Mouse (Mus musculus): ENCODE data around the gene Gm28230. TPM values are rescaled to one million over a fixed set of nuclear protein-coding genes. Genes with fewer than 3 reads are reported as not detected.
A peak's percentile ranks its signal among the peaks of the same experiment; 100 is the strongest.

The Gm28230 gene
- total RNA-seq, 1 experiment = 0.22 TPM

- in situ Hi-C loops (cut with MboI; ENCODE audit: low sequenced_read_pairs in 2 of 2, unreplicated experiment in 2 of 2) = no loop called here
- no peak for TF ChIP-seq CHD2 (IDR thresholded peaks at IDR 0.05; ENCODE audit: low read depth, low read length)
- no peak for TF ChIP-seq HCFC1 (IDR thresholded peaks at IDR 0.05; ENCODE audit: borderline replicate concordance, insufficient read depth, low read length)
- TF ChIP-seq ZC3H11A (IDR thresholded peaks at IDR 0.05; ENCODE audit: borderline replicate concordance, low read depth, low read length) = no peak
- no peak for TF ChIP-seq ZNF384 (IDR thresholded peaks at IDR 0.05; ENCODE audit: low read depth, low read length)
- peak within 1 kb of the TSS; percentile 73 to 76 for H3K4me3 ChIP-seq (ENCODE audit: insufficient read depth in 1 of 2, low read depth in 1 of 2, low read length in 2 of 2, poor library complexity in 1 of 2, severe bottlenecking in 1 of 2)
- H3K9me3 ChIP-seq (ENCODE audit: control insufficient read depth, insufficient read depth, low read depth, low read length) = no peaks in the 10 kb centered on the region
- H3K9ac ChIP-seq (ENCODE audit: insufficient read depth, low read depth, low read length, poor library complexity, severe bottlenecking) = peak within 1 kb of the TSS; percentile 42
- no peaks in the 10 kb centered on the region for H3K36me3 ChIP-seq (ENCODE audit: control insufficient read depth, insufficient read depth, low read length, poor library complexity, severe bottlenecking)
- no peaks in the 10 kb centered on the region for H3K4me1 ChIP-seq (ENCODE audit: control insufficient read depth in 2 of 2, insufficient read depth in 2 of 2, low read length in 2 of 2, poor library complexity in 1 of 2)
- no peak within 1 kb of the TSS for H3K27ac ChIP-seq (ENCODE audit: insufficient read depth, low read depth, low read length, poor library complexity, severe bottlenecking)
- no peak for DNase-seq (ENCODE audit: low read depth, low spot score)
These were observed 36.2 kb downstream of the Gm28230 start, which contains the start of gene Hoxd1 for GRCm38 (mm10) chr2:74762522-74763244. Hoxd1 (plus strand) TSS chr2:74762980.

GRCm38 (mm10) chr2:74763245-74763735 lies 36.8 kb downstream of the Gm28230 start:
- H3K4me3 ChIP-seq (ENCODE audit: insufficient read depth in 1 of 2, low read depth in 1 of 2, low read length in 2 of 2, poor library complexity in 1 of 2, severe bottlenecking in 1 of 2) = peak overlapping the region; percentile 73 to 76
- H3K4me1 ChIP-seq (ENCODE audit: control insufficient read depth in 2 of 2, insufficient read depth in 2 of 2, low read length in 2 of 2, poor library complexity in 1 of 2) = no peaks in the 10 kb centered on the region
- TF ChIP-seq ZC3H11A (IDR thresholded peaks at IDR 0.05; ENCODE audit: borderline replicate concordance, low read depth, low read length) = no peak
- no peak for TF ChIP-seq HCFC1 (IDR thresholded peaks at IDR 0.05; ENCODE audit: borderline replicate concordance, insufficient read depth, low read length)
- no peak for TF ChIP-seq MAFK (IDR thresholded peaks at IDR 0.05; ENCODE audit: insufficient read depth, low read depth, low read length)
- no peak for TF ChIP-seq ZNF384 (IDR thresholded peaks at IDR 0.05; ENCODE audit: low read depth, low read length)
- no peak for TF ChIP-seq CHD2 (IDR thresholded peaks at IDR 0.05; ENCODE audit: low read depth, low read length)
- no peaks in the 10 kb centered on the region for H3K9me3 ChIP-seq (ENCODE audit: control insufficient read depth, insufficient read depth, low read depth, low read length)
- DNase-seq (ENCODE audit: low read depth, low spot score) = no peak
- in situ Hi-C loops (cut with MboI; ENCODE audit: low sequenced_read_pairs in 2 of 2, unreplicated experiment in 2 of 2) = no loop called here
- H3K9ac ChIP-seq (ENCODE audit: insufficient read depth, low read depth, low read length, poor library complexity, severe bottlenecking) = peak overlapping the region; percentile 42
- H3K27ac ChIP-seq (ENCODE audit: insufficient read depth, low read depth, low read length, poor library complexity, severe bottlenecking) = no peak overlapping the region
- no peaks in the 10 kb centered on the region for H3K36me3 ChIP-seq (ENCODE audit: control insufficient read depth, insufficient read depth, low read length, poor library complexity, severe bottlenecking)

GRCm38 (mm10) chr2:74763976-74764375 lies 37.4 kb downstream of the Gm28230 start:
- no peak for DNase-seq (ENCODE audit: low read depth, low spot score)
- Histone ChIP-seq H3K4me3 (ENCODE audit: insufficient read depth in 1 of 2, low read depth in 1 of 2, low read length in 2 of 2, poor library complexity in 1 of 2, severe bottlenecking in 1 of 2) (no peak overlapping the region), H3K36me3 (ENCODE audit: control insufficient read depth, insufficient read depth, low read length, poor library complexity, severe bottlenecking) (no peaks in the 10 kb centered on the region), H3K9me3 (ENCODE audit: control insufficient read depth, insufficient read depth, low read depth, low read length) (no peaks in the 10 kb centered on the region), H3K27ac (ENCODE audit: insufficient read depth, low read depth, low read length, poor library complexity, severe bottlenecking) (no peak overlapping the region), H3K4me1 (ENCODE audit: control insufficient read depth in 2 of 2, insufficient read depth in 2 of 2, low read length in 2 of 2, poor library complexity in 1 of 2) (no peaks in the 10 kb centered on the region), H3K9ac (ENCODE audit: insufficient read depth, low read depth, low read length, poor library complexity, severe bottlenecking) (no peak overlapping the region)
- in situ Hi-C loops (cut with MboI; ENCODE audit: low sequenced_read_pairs in 2 of 2, unreplicated experiment in 2 of 2) = no loop called here
- no peak for TF ChIP-seq HCFC1 (IDR thresholded peaks at IDR 0.05; ENCODE audit: borderline replicate concordance, insufficient read depth, low read length)
- no peak for TF ChIP-seq ZC3H11A (IDR thresholded peaks at IDR 0.05; ENCODE audit: borderline replicate concordance, low read depth, low read length)
- no peak for TF ChIP-seq CHD2 (IDR thresholded peaks at IDR 0.05; ENCODE audit: low read depth, low read length)
- no peak for TF ChIP-seq MAFK (IDR thresholded peaks at IDR 0.05; ENCODE audit: insufficient read depth, low read depth, low read length)
- no peak for TF ChIP-seq ZNF384 (IDR thresholded peaks at IDR 0.05; ENCODE audit: low read depth, low read length)

- H3K4me3 ChIP-seq (ENCODE audit: insufficient read depth in 1 of 2, low read depth in 1 of 2, low read length in 2 of 2, poor library complexity in 1 of 2, severe bottlenecking in 1 of 2) = no peak overlapping the region
- H3K9me3 ChIP-seq (ENCODE audit: control insufficient read depth, insufficient read depth, low read depth, low read length) = no peaks in the 10 kb centered on the region
- in situ Hi-C loops (cut with MboI; ENCODE audit: low sequenced_read_pairs in 2 of 2, unreplicated experiment in 2 of 2) = no loop called here
These were observed 47.8 kb downstream of the Gm28230 start for GRCm38 (mm10) chr2:74774359-74774758.

More at GRCm38 (mm10) chr2:74774359-74774758, 47.8 kb downstream of the Gm28230 start:
- no peak for DNase-seq (ENCODE audit: low read depth, low spot score)
- no peak overlapping the region for H3K9ac ChIP-seq (ENCODE audit: insufficient read depth, low read depth, low read length, poor library complexity, severe bottlenecking)
- no peaks in the 10 kb centered on the region for H3K36me3 ChIP-seq (ENCODE audit: control insufficient read depth, insufficient read depth, low read length, poor library complexity, severe bottlenecking)
- TF ChIP-seq ZC3H11A (IDR thresholded peaks at IDR 0.05; ENCODE audit: borderline replicate concordance, low read depth, low read length) (no peak), ZNF384 (IDR thresholded peaks at IDR 0.05; ENCODE audit: low read depth, low read length) (no peak), HCFC1 (IDR thresholded peaks at IDR 0.05; ENCODE audit: borderline replicate concordance, insufficient read depth, low read length) (no peak), CHD2 (IDR thresholded peaks at IDR 0.05; ENCODE audit: low read depth, low read length) (no peak), MAFK (IDR thresholded peaks at IDR 0.05; ENCODE audit: insufficient read depth, low read depth, low read length) (no peak)
- H3K4me1 ChIP-seq (ENCODE audit: control insufficient read depth in 2 of 2, insufficient read depth in 2 of 2, low read length in 2 of 2, poor library complexity in 1 of 2) = no peaks in the 10 kb centered on the region
- H3K27ac ChIP-seq (ENCODE audit: insufficient read depth, low read depth, low read length, poor library complexity, severe bottlenecking) = no peak overlapping the region

All from ES-E14 (cell line).